Mouse (Mus musculus) forebrain, embryonic 15.5 days (tissue): Measurements from ENCODE around the gene Mctp2. TPM values are rescaled to one million over a fixed set of nuclear protein-coding genes. Genes with fewer than 3 reads are reported as not detected.

Source experiments
- ATAC-seq: fragments of 200-750 bp; cut with Nextera tagmentation; replicated peaks from 2 replicates; pipeline ENCODE4 v1.8.0; 2017; ENCODE audit warnings: mild to moderate bottlenecking, moderate TSS enrichment, moderate library complexity
- H3K27ac ChIP-seq: fragments of 300-500 bp; sonication (generic); replicated peaks from 2 replicates; pipeline ENCODE4 v1.5.1; 2015; ENCODE audit warnings: mild to moderate bottlenecking, inconsistent platforms
- H3K27me3 ChIP-seq: fragments of 300-500 bp; sonication (generic); 2 replicates; pipeline ENCODE4 v1.6.1; 2015; ENCODE audit warnings: inconsistent platforms
- H3K36me3 ChIP-seq: fragments of 300-500 bp; sonication (generic); 2 replicates; pipeline ENCODE4 v1.6.1; 2015; ENCODE audit warnings: mild to moderate bottlenecking, inconsistent platforms
- H3K4me1 ChIP-seq: fragments of 300-500 bp; sonication (generic); 2 replicates; pipeline ENCODE4 v1.6.1; 2015; ENCODE audit warnings: inconsistent platforms
- H3K4me2 ChIP-seq: fragments of 300-500 bp; sonication (generic); replicated peaks from 2 replicates; pipeline ENCODE4 v1.6.1; 2015; ENCODE audit warnings: mild to moderate bottlenecking, inconsistent platforms
- H3K4me3 ChIP-seq: fragments of 300-500 bp; sonication (generic); 2 replicates; pipeline ENCODE4 v1.5.1; 2015; ENCODE audit warnings: mild to moderate bottlenecking, inconsistent platforms
- H3K9ac ChIP-seq: fragments of 300-500 bp; sonication (generic); replicated peaks from 2 replicates; pipeline ENCODE4 v1.6.1; 2015; ENCODE audit warnings: mild to moderate bottlenecking, inconsistent platforms
- H3K9me3 ChIP-seq: fragments of 300-500 bp; sonication (generic); 2 replicates; pipeline ENCODE4 v1.6.1; 2016; ENCODE audit warnings: inconsistent platforms
- WGBS: fragments of 180-500 bp; shearing (Covaris S2); methylation state at CpG from one replicate; pipeline ENCODE4 v1.1.7; 2015; ENCODE audit warnings: mixed read lengths; 5-methylcytosine and 5-hydroxymethylcytosine counted together
- polyA plus RNA-seq: library from polyadenylated mRNA; unstranded; fragments of >200 nt; fragmentation: Nextera tagmentation; extraction: Ambion mirVana; gene quantifications from 2 replicates; pipeline ENCODE4 v1.2.1, GENCODE M21; 2015

Gene Mctp2
- polyA plus RNA-seq, 1 experiment from 2014 or later = 0.24 TPM

DNA sequence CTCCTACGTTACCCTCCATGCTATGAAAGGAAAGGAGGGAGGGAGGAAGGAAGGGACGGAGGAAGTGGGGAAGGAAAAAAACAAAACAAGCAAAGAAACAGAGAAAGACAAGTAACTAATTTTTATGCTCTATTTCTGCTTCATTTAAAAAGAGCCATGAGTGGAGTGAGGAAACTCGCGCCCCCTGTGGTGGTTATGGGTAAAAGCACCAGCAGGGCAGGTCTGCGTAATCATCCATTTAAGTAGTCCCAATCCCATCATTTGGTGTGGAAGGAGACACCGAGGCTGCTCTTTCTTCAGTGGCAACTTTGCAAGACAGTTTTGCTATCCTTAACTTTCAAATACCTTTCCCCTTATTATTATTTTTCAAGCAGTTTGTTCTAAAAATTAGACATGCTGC lies 202.2 kb downstream of the Mctp2 start:
- Histone ChIP-seq H3K4me3 (no peak overlapping the region), H3K9ac (no peak overlapping the region), H3K36me3 (no peaks in the 10 kb centered on the region), H3K27ac (no peak overlapping the region), H3K4me1 (no peaks in the 10 kb centered on the region), H3K9me3 (no peaks in the 10 kb centered on the region), H3K27me3 (no peaks in the 10 kb centered on the region), H3K4me2 (no peak overlapping the region)
- WGBS = 53% methylated on average over 6 of the region's 6 CpGs
- no peak for ATAC-seq

DNA sequence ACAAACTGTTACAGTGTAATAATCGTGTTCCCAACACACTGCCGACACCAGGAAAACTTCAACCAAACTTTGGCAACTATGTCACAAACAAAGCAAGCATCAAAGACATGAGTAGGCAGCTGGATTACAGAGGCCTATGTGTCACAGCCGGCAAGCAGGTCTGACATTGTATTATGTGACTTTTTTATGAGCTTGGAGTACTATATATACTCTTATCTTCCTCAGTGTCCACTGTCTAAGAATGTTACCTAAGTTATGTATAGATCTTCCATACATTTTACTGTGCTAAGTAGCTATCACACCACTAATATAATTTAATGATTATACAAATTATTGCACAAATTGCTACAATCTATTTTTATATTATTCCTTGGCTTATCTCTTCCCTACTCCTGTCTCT lies 202.8 kb downstream of the Mctp2 start:
- 89% methylated on average over 3 of the region's 3 CpGs for WGBS
- Histone ChIP-seq H3K4me3 (no peak overlapping the region), H3K9ac (no peak overlapping the region), H3K27me3 (no peaks in the 10 kb centered on the region), H3K4me1 (no peaks in the 10 kb centered on the region), H3K9me3 (no peaks in the 10 kb centered on the region), H3K27ac (no peak overlapping the region), H3K4me2 (no peak overlapping the region), H3K36me3 (no peaks in the 10 kb centered on the region)
- ATAC-seq = no peak

DNA sequence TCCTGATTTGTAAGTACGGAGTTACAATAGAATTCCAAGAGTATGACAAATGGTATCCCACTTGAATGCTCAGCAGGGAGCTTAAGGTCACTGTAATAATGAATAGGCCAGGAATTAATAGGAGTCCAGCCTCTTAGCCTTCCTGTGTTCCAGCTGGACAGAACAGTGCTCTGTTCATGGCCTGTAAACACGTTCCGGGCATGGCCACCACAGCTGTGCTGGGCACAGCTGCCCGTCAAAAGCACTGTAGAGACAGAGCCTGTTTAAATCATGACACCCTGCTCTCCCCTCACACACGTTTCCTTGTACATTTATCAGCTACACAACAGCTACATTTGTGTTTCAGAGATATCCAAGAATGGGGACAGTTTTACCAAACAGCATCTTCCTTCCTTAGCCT lies 205.7 kb downstream of the Mctp2 start:
- Histone ChIP-seq H3K27ac (no peak overlapping the region), H3K9ac (no peak overlapping the region), H3K4me2 (no peak overlapping the region), H3K36me3 (no peaks in the 10 kb centered on the region), H3K27me3 (no peaks in the 10 kb centered on the region), H3K4me1 (no peaks in the 10 kb centered on the region), H3K4me3 (no peak overlapping the region), H3K9me3 (no peaks in the 10 kb centered on the region)
- no peak for ATAC-seq
- WGBS = 62% methylated on average over 5 of the region's 5 CpGs

DNA sequence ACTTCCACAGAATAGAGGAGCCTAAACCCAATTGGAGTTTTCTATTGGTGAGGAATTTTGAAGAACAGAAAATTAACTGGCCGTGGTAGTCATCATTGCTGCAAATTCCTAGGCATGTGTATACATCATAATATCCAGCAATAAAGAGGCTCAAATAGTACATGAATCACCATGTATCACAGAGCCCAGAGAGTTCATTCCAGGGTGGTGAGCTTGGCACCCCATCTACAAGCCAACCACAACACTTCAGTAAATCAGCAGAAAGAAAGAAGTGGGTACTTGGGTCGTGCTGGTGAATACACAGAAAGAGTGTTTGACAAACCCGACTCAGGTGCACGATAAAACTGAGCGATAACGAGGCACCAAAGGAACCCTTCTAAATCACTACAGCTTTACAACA lies 207.8 kb downstream of the Mctp2 start:
- Histone ChIP-seq H3K4me3 (no peak overlapping the region), H3K36me3 (no peaks in the 10 kb centered on the region), H3K4me1 (no peaks in the 10 kb centered on the region), H3K9ac (no peak overlapping the region), H3K4me2 (no peak overlapping the region), H3K9me3 (no peaks in the 10 kb centered on the region), H3K27me3 (no peaks in the 10 kb centered on the region), H3K27ac (no peak overlapping the region)
- 87% methylated on average over 6 of the region's 6 CpGs for WGBS
- ATAC-seq = no peak

DNA sequence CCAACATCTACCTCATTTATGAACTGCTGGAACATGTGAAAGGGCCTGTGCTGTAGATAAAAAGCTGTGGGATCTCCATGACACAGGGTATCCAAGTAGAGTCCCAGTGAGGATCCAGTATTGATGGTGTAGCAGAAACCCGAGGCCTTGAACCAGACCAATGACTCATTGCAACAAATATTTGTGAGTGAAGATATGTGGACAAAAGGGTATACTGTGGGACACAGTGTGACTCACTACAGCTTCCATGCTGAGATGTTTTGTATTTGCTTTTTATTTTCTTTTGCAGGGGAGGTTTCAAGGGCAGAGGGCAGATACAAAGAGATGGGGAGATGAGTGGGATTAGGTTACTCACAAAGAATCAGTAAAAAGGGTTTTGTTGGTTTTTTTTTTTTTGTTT lies 209.4 kb downstream of the Mctp2 start:
- no peak for ATAC-seq
- H3K4me3 ChIP-seq = no peak overlapping the region

DNA sequence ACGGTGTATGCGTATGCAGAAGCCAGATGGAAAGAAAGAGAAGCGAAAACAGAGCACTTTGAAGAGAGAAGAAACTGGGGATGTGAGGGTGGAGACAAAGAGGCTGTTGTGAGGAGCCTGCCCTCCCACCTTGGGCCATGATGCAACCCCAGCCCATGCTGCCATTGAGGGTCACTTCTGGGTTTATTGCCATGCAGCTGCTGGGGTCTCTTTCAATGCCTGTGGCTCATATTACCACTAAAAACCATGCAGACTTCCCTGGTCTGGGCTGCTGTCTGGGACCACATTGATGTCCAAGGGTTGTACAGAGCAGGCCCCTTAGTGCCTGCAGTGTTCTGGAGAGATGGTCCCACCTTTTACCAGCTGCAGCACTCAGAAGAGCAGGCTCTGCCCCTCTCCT lies 210.0 kb downstream of the Mctp2 start:
- no peak overlapping the region for H3K9ac ChIP-seq
- no peak for ATAC-seq
- H3K4me1 ChIP-seq = no peaks in the 10 kb centered on the region
- H3K9me3 ChIP-seq = no peaks in the 10 kb centered on the region
- H3K27ac ChIP-seq = no peak overlapping the region
- H3K36me3 ChIP-seq = no peaks in the 10 kb centered on the region
- no peak overlapping the region for H3K4me3 ChIP-seq
- WGBS = 68% methylated on average over 3 of the region's 3 CpGs
- no peaks in the 10 kb centered on the region for H3K27me3 ChIP-seq
- no peak overlapping the region for H3K4me2 ChIP-seq

More for the DNA sequence above, 209.4 kb downstream of the Mctp2 start:
- H3K27me3 ChIP-seq = no peaks in the 10 kb centered on the region
- no peak overlapping the region for H3K27ac ChIP-seq
- no peaks in the 10 kb centered on the region for H3K36me3 ChIP-seq
- WGBS = 29% methylated on average over 1 of the region's 1 CpGs
- H3K4me2 ChIP-seq = no peak overlapping the region
- H3K9me3 ChIP-seq = no peaks in the 10 kb centered on the region
- H3K9ac ChIP-seq = no peak overlapping the region
- no peaks in the 10 kb centered on the region for H3K4me1 ChIP-seq

DNA sequence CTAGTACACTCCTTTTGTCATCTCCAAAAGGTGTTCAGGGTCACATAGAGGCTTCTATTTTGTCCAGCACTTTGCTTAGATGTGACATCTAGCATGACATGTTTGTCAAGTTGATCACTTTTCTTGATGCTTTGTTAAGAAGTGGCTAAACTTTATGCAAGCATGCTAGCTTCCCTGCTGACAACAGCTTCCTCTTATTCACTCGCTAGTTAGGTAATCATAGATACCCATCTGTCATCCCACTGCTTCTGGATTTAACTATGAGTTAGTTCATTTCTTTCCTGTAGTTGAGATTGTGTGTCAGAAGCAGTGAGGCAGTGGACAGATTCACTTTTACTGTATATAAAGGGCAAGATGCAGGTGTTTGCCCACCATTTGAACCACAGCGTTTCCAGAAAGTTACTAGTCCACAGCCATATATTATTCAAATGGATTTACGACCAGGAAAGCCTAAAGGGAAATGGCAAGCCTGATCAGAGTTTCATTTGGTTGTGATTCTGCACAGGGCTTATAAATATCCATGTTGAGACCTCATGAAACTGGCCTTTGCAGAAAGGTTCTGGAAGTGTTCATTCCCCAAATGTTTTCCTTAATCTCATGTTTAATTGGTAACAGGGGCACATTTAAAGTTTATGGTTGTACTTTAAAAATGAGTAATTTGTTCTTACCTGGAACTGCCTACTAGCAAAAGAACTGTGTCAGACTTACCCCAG lies 216.8 kb downstream of the Mctp2 start:
- H3K9me3 ChIP-seq = no peaks in the 10 kb centered on the region
- no peaks in the 10 kb centered on the region for H3K36me3 ChIP-seq
- WGBS = 89% methylated on average over 3 of the region's 3 CpGs
- no peak overlapping the region for H3K4me3 ChIP-seq
- no peaks in the 10 kb centered on the region for H3K27me3 ChIP-seq
- H3K9ac ChIP-seq = no peak overlapping the region
- no peak overlapping the region for H3K27ac ChIP-seq
- H3K4me2 ChIP-seq = no peak overlapping the region
- no peaks in the 10 kb centered on the region for H3K4me1 ChIP-seq
- ATAC-seq = no peak

DNA sequence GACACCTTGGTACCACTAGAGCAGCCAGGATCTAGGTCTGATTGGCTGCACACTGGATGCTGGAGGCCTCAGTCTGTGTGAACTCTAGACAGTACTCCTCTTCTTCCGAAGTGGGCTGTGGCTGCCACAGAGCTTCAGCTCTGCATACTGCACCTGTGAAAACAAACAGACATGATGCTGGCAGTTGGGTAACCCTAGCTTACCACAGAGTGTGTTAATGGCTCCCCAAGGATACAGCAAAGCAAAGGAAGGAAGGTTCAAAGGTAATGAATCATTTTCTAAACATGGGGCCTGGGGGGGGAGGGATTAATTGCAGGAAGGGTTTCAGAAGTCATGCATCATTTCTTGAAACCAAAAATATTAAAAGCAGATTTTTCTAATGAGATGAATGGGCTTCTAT lies 225.7 kb downstream of the Mctp2 start:
- no peaks in the 10 kb centered on the region for H3K27me3 ChIP-seq
- no peaks in the 10 kb centered on the region for H3K4me1 ChIP-seq
- no peaks in the 10 kb centered on the region for H3K9me3 ChIP-seq
- H3K27ac ChIP-seq = no peak overlapping the region
- no peak overlapping the region for H3K4me2 ChIP-seq
- H3K36me3 ChIP-seq = no peaks in the 10 kb centered on the region
- WGBS = 91% methylated on average over 1 of the region's 1 CpGs
- no peak for ATAC-seq
- H3K9ac ChIP-seq = no peak overlapping the region
- no peak overlapping the region for H3K4me3 ChIP-seq

DNA sequence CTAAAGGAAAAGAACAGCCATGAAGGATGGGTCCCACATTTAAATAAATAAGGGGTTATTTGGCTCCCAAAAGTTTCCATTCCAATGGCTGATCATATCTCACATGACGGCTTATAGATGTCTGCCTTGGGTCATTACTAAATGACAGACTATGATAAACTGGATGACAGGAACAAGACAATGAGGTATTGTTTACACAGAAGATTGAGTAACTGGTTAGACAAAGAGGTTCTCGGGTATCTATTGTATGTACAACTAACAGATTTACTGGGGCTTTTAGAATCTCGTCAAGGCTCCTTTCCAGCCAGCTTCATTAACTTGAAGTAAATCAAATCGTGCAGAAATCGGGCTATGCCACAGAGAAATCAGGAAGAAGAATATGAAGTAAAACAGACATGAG lies 227.5 kb downstream of the Mctp2 start:
- H3K4me2 ChIP-seq = no peak overlapping the region
- ATAC-seq = no peak
- H3K9me3 ChIP-seq = no peaks in the 10 kb centered on the region
- H3K27ac ChIP-seq = no peak overlapping the region
- no peak overlapping the region for H3K4me3 ChIP-seq
- 31% methylated on average over 5 of the region's 5 CpGs for WGBS
- H3K4me1 ChIP-seq = no peaks in the 10 kb centered on the region
- no peak overlapping the region for H3K9ac ChIP-seq
- H3K27me3 ChIP-seq = no peaks in the 10 kb centered on the region
- H3K36me3 ChIP-seq = no peaks in the 10 kb centered on the region

DNA sequence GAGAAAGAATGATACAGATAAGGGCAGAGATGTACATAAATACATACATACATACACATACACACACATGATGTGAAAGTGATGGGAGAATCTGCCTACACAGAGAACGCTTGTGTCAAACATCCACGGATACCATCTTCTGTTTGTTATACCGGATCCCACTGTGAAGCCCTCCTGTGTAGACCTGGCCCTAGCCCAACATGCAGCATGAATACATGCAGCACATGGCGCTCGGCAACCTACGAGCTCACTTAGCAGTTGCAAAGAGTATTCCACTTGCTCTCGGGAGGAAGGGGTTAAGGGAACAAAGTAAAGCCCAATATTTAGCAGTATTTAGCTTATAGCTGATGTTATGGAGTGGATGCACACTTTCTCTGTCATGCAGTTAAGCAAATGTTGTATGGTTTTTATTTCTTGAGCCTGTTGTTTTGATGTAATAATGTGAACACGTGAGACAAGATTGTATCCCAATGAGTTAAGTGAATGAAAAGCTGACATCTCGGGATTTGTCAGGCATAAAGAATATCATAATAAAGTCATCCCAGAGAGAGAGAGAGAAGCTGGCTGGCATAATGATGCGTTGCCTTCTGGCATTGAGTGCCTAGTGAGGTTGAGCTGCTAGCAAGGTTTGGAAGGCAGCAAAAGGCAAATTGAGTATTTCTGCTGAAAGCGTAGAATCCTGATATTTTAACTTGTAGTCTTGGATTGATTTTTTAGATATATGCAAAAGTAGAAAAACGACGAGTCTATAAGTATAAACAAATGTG lies 234.8 kb downstream of the Mctp2 start:
- Histone ChIP-seq H3K36me3 (no peaks in the 10 kb centered on the region), H3K27ac (no peak overlapping the region), H3K4me2 (no peak overlapping the region), H3K9me3 (no peaks in the 10 kb centered on the region), H3K4me3 (no peak overlapping the region), H3K9ac (no peak overlapping the region), H3K27me3 (no peaks in the 10 kb centered on the region), H3K4me1 (no peaks in the 10 kb centered on the region)
- WGBS = 75% methylated on average over 13 of the region's 13 CpGs
- ATAC-seq = no peak

DNA sequence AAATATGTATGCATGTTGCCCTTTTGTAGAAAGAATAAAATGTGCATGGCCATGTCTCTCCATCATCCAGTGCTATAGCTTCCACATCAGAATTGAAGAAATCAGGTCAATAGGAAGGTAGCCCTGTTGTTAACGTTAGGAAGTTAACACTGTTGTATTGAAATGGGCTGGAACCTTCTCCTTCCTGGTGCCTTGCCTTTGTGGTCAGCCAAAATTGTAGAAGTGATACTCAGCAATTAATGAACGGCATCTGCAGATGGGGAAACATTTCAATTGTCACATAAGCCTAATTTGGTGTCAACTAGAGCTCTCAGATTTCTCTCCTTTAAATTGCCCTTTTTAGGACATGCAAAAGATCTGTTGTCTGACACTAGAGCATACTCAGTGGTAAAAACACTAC lies 238.0 kb downstream of the Mctp2 start:
- 69% methylated on average over 2 of the region's 2 CpGs for WGBS
- H3K27me3 ChIP-seq = no peaks in the 10 kb centered on the region
- no peak overlapping the region for H3K4me2 ChIP-seq
- H3K4me1 ChIP-seq = no peaks in the 10 kb centered on the region
- H3K9me3 ChIP-seq = no peaks in the 10 kb centered on the region
- no peak overlapping the region for H3K4me3 ChIP-seq
- no peaks in the 10 kb centered on the region for H3K36me3 ChIP-seq
- no peak for ATAC-seq
- H3K27ac ChIP-seq = no peak overlapping the region
- no peak overlapping the region for H3K9ac ChIP-seq

DNA sequence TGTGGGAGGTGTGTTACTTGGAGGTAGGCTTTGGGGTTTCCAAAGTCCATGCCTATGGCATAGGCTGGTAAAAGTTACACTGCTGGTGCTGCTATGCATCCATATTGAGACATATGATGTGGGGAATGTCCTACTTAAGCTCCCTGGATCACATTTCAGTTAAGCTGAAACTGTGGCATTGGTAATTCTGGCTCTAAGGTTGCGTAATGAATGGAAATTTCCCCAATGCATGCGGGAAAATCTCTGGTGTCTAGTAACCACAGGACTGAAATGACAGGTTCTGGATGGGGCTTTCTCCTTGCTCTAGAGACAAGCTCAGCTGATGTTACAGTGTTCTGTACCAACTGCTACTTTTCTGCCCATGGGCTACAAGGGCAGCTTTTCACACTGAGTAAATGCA lies 240.1 kb downstream of the Mctp2 start:
- H3K27me3 ChIP-seq = no peaks in the 10 kb centered on the region
- no peak for ATAC-seq
- H3K9ac ChIP-seq = no peak overlapping the region
- WGBS = 87% methylated on average over 2 of the region's 2 CpGs
- no peaks in the 10 kb centered on the region for H3K36me3 ChIP-seq
- no peaks in the 10 kb centered on the region for H3K9me3 ChIP-seq
- H3K4me1 ChIP-seq = no peaks in the 10 kb centered on the region
- H3K27ac ChIP-seq = no peak overlapping the region
- H3K4me3 ChIP-seq = no peak overlapping the region
- H3K4me2 ChIP-seq = no peak overlapping the region

DNA sequence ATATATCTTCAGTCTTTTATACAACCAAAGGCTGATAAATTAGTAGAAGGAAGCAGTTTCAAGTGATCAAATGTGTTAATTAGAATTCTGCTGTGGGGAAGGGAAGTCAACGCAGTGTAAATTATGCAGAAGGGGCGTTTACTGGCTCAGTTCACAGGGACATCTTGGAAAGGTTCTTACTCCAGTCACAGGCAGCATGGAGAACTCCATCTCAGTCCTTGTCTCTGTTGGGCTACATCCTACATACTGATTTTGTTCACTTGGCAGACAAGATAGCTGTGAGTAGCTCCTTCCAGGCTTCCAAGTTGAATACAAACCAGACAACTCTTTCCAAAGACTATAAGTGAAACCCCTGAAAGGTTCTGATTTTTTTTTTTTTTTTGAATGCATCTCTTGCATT lies 254.6 kb downstream of the Mctp2 start:
- Histone ChIP-seq H3K4me2 (no peak overlapping the region), H3K4me1 (no peaks in the 10 kb centered on the region), H3K27me3 (no peaks in the 10 kb centered on the region), H3K4me3 (no peak overlapping the region), H3K9me3 (no peaks in the 10 kb centered on the region), H3K9ac (no peak overlapping the region), H3K36me3 (no peaks in the 10 kb centered on the region), H3K27ac (no peak overlapping the region)
- ATAC-seq = peak; percentile 74
- 53% methylated on average over 2 of the region's 2 CpGs for WGBS
